Mouse (Mus musculus) cortical plate, adult 2 months (tissue): Measurements from ENCODE around the gene Selenow.

Source experiments
- CTCF ChIP-seq: fragments of 200-500 bp; IDR thresholded peaks from 2 replicates; pipeline ENCODE4 v1.5.1; 2011; ENCODE audit warnings: mild to moderate bottlenecking, control low read depth, low read length; ENCODE audit not compliant: insufficient read depth; ENCODE audit errors: extremely low read depth
- POLR2A ChIP-seq: fragments of 200-500 bp; IDR thresholded peaks from 2 replicates; pipeline ENCODE4 v1.6.1; 2011; ENCODE audit warnings: mild to moderate bottlenecking, low read length, control low read depth; ENCODE audit not compliant: insufficient read depth; ENCODE audit errors: extremely low read depth

- TF ChIP-seq CTCF (no peak), POLR2A (no peak)
These were observed 47.5 kb upstream of the Selenow start for GRCm38 (mm10) chr7:15969674-15970073.
